Mouse (Mus musculus): ENCODE measurements at regions not wholly inside any gene's neighbourhood (a gene's known extent, or its start where the extent isn't known, plus 50 kb on each side); places are given as distances from the start of the nearest gene placed in this dataset.

GRCm38 (mm10) chrX:63136873-63137504 is 669.2 kb downstream of the 4931400O07Rik start:
- DNase-seq: peak; percentile 39 to 60

Data from cerebellum, adult 18-20 months (tissue).